ENCODE assay signal across 22 mouse cellular contexts in genomic region chr4:141479411-141479810, GRCm38 (mm10). TPM values are rescaled to one million over a fixed set of nuclear protein-coding genes. Genes with fewer than 3 reads are reported as not detected.
DNase-seq lines count a peak whose midpoint lies in the region; ATAC-seq and TF ChIP-seq lines count a peak whose summit lies in the region.
"Had no signal": no experiment of that assay in that cellular context is flagged by ENCODE, and none has a peak within 500 bp of the region (broad histone marks: within the 10 kb centered on the region; RNA-seq: fewer than 3 reads in every experiment).

No protein-coding gene starts in this region.

- 94% methylated on average over 8 of the region's 8 CpGs for WGBS in hindbrain, embryonic 13.5 days
- WGBS in hindbrain, embryonic 10.5 days = 93% methylated on average over 8 of the region's 8 CpGs

- no peak for ATAC-seq in hindbrain, embryonic 13.5 days (ENCODE audit: low FRiP score)

- no peak overlapping the region for H3K4me3 ChIP-seq in hindbrain, embryonic 13.5 days
- H3K4me3 ChIP-seq in hindbrain, embryonic 10.5 days = no peak overlapping the region
- H3K4me3 ChIP-seq in ES-Bruce4 (ENCODE audit: low read depth, low read length) = no peak overlapping the region
- H3K4me3 ChIP-seq: heart, embryonic 10.5 days; hindbrain, embryonic 15.5 days; midbrain, embryonic 12.5 days had no signal

- H3K9me3 ChIP-seq in hindbrain, embryonic 13.5 days = no peaks in the 10 kb centered on the region
- no peaks in the 10 kb centered on the region for H3K9me3 ChIP-seq in hindbrain, embryonic 10.5 days
- H3K9me3 ChIP-seq in ES-Bruce4 (replicated peaks; ENCODE audit: control insufficient read depth, insufficient read depth, low read length, poor library complexity, severe bottlenecking) = no peaks in the 10 kb centered on the region
- H3K9me3 ChIP-seq: heart, embryonic 10.5 days; hindbrain, embryonic 15.5 days; midbrain, embryonic 12.5 days had no signal

- H3K27ac ChIP-seq in hindbrain, embryonic 13.5 days = 0 out of 2 replicates have a peak overlapping the region, but pooled peaks have one; percentile 75
- H3K27ac ChIP-seq in hindbrain, embryonic 10.5 days = no peak overlapping the region
- H3K27ac ChIP-seq in ES-Bruce4 (ENCODE audit: insufficient read depth, low read length) = no peak overlapping the region
- H3K27ac ChIP-seq: heart, embryonic 10.5 days; midbrain, embryonic 12.5 days had no signal

- no peak for TF ChIP-seq EP300 in ES-Bruce4 (IDR thresholded peaks at IDR 0.05; ENCODE audit: insufficient read depth, low read depth, low read length)

- DNase-seq in hindbrain, embryonic 10.5 days (ENCODE audit: low spot score) = no peak
- DNase-seq in ZHBTc4 (ENCODE audit: low read depth, low spot score) = peak; percentile 72
- DNase-seq in cerebellum, postnatal 25 days = peak; percentile 65 to 70
- DNase-seq in right cerebral cortex, adult 2 months (ENCODE audit: low spot score in 2 of 2) = no peak
- no peak for DNase-seq in thymus, postnatal 0 days (ENCODE audit: low spot score)
- DNase-seq in right cerebral cortex, postnatal 36 days (ENCODE audit: low spot score in 2 of 2) = no peak
- DNase-seq: adrenal gland, adult 2 months; gastrocnemius, postnatal 36 days; heart, postnatal 10 days; kidney, adult 18-20 months; kidney, postnatal 36 days; lung, adult 2 months; lung, postnatal 36 days; thymus, postnatal 36 days had no signal

- no peak for TF ChIP-seq POLR2A in ES-Bruce4 (IDR thresholded peaks at IDR 0.05; ENCODE audit: insufficient read depth, low read length)

- H3K4me1 ChIP-seq in hindbrain, embryonic 13.5 days (replicated peaks) = 0 out of 2 replicates have a peak, but pooled peaks cover 5% of the 10 kb centered on the region
- no peaks in the 10 kb centered on the region for H3K4me1 ChIP-seq in hindbrain, embryonic 10.5 days (replicated peaks)
- H3K4me1 ChIP-seq in ES-Bruce4 (ENCODE audit: control insufficient read depth, insufficient read depth, low read length) = no peaks in the 10 kb centered on the region
- H3K4me1 ChIP-seq: midbrain, embryonic 12.5 days had no signal

- H3K36me3 ChIP-seq in hindbrain, embryonic 13.5 days = peaks cover 97% of the 10 kb centered on the region
- H3K36me3 ChIP-seq in hindbrain, embryonic 10.5 days = peaks cover 100% of the 10 kb centered on the region
- peaks cover 10% of the 10 kb centered on the region; the same call in 1 of the 2 replicates for H3K36me3 ChIP-seq in ES-Bruce4 (ENCODE audit: control insufficient read depth, insufficient read depth, low read length, poor library complexity, severe bottlenecking)

- H3K9ac ChIP-seq in hindbrain, embryonic 13.5 days = no peak overlapping the region
- no peak overlapping the region for H3K9ac ChIP-seq in ES-Bruce4 (ENCODE audit: low read depth, poor library complexity, severe bottlenecking)
- H3K9ac ChIP-seq: hindbrain, embryonic 15.5 days; midbrain, embryonic 12.5 days had no signal

- H3K4me2 ChIP-seq in hindbrain, embryonic 13.5 days = no peak overlapping the region
- H3K4me2 ChIP-seq: hindbrain, embryonic 15.5 days; midbrain, embryonic 12.5 days had no signal

- peak; percentile 46 for TF ChIP-seq CTCF in ES-Bruce4 (IDR thresholded peaks at IDR 0.05; ENCODE audit: low read depth, low read length)

- no peaks in the 10 kb centered on the region for H3K27me3 ChIP-seq in hindbrain, embryonic 13.5 days
- no peaks in the 10 kb centered on the region for H3K27me3 ChIP-seq in hindbrain, embryonic 10.5 days (ENCODE audit: insufficient read depth, poor library complexity, severe bottlenecking)
- H3K27me3 ChIP-seq in ES-Bruce4 (ENCODE audit: control insufficient read depth, insufficient read depth, low read length, poor library complexity, severe bottlenecking) = no peaks in the 10 kb centered on the region
- H3K27me3 ChIP-seq: hindbrain, embryonic 15.5 days; midbrain, embryonic 12.5 days had no signal

RNA-seq across cellular contexts. Expression of gene Zbtb17, which starts 35.0 kb away (rescaled TPM):
- 50.0 and 50.3 TPM in 2 replicates for polyA plus RNA-seq in hindbrain, embryonic 13.5 days (2015; fragmentation: Nextera tagmentation; extraction: Ambion mirVana)
- polyA plus RNA-seq in hindbrain, embryonic 10.5 days (2016; fragmentation: Nextera tagmentation; extraction: Ambion mirVana) = 52.6 and 60.8 TPM in 2 replicates
- polyA plus RNA-seq in ES-Bruce4 (2011; ENCODE audit: insufficient read depth, insufficient read length, low read depth, missing spikeins) = 16.4 and 17.1 TPM in 2 replicates
- polyA plus RNA-seq in thymus, postnatal 0 days (2015; fragmentation: Nextera tagmentation; extraction: Ambion mirVana) = 31.1 and 32.5 TPM in 2 replicates

RNA-seq across cellular contexts. Expression of gene Srarp, which starts 43.5 kb away (rescaled TPM):
- polyA plus RNA-seq in hindbrain, embryonic 13.5 days (2015; fragmentation: Nextera tagmentation; extraction: Ambion mirVana) = not detected in 2 replicates
- polyA plus RNA-seq in hindbrain, embryonic 10.5 days (2016; fragmentation: Nextera tagmentation; extraction: Ambion mirVana) = not detected in 2 replicates
- polyA plus RNA-seq in ES-Bruce4 (2011; ENCODE audit: insufficient read depth, insufficient read length, low read depth, missing spikeins) = not detected in 2 replicates
- not detected in 2 replicates for polyA plus RNA-seq in thymus, postnatal 0 days (2015; fragmentation: Nextera tagmentation; extraction: Ambion mirVana)
- polyA plus RNA-seq: C2C12; embryonic facial prominence, embryonic 14.5 days; heart, embryonic 10.5 days; liver, adult 2 months had no signal

RNA-seq across cellular contexts. Expression of gene Hspb7, which starts 58.8 kb away (rescaled TPM):
- polyA plus RNA-seq in hindbrain, embryonic 13.5 days (2015; fragmentation: Nextera tagmentation; extraction: Ambion mirVana) = 0.06 and 0.08 TPM in 2 replicates
- not detected in 2 replicates for polyA plus RNA-seq in hindbrain, embryonic 10.5 days (2016; fragmentation: Nextera tagmentation; extraction: Ambion mirVana)
- 0.40 TPM in 1 of 2 replicates, not detected in the other for polyA plus RNA-seq in ES-Bruce4 (2011; ENCODE audit: insufficient read depth, insufficient read length, low read depth, missing spikeins)
- polyA plus RNA-seq in thymus, postnatal 0 days (2015; fragmentation: Nextera tagmentation; extraction: Ambion mirVana) = 0.27 TPM in 1 of 2 replicates, not detected in the other
- polyA plus RNA-seq: hindbrain, embryonic 15.5 days had no signal

RNA-seq across cellular contexts. Expression of gene Spen, which starts 59.0 kb away (rescaled TPM):
- polyA plus RNA-seq in hindbrain, embryonic 13.5 days (2015; fragmentation: Nextera tagmentation; extraction: Ambion mirVana) = 19.2 and 19.7 TPM in 2 replicates
- 12.8 and 14.2 TPM in 2 replicates for polyA plus RNA-seq in hindbrain, embryonic 10.5 days (2016; fragmentation: Nextera tagmentation; extraction: Ambion mirVana)
- 39.6 and 46.9 TPM in 2 replicates for polyA plus RNA-seq in ES-Bruce4 (2011; ENCODE audit: insufficient read depth, insufficient read length, low read depth, missing spikeins)
- polyA plus RNA-seq in thymus, postnatal 0 days (2015; fragmentation: Nextera tagmentation; extraction: Ambion mirVana) = 5.8 and 9.3 TPM in 2 replicates

Comparison
In these comparisons a context has a peak if more than half of its experiments do, and no peak if none do; other contexts are left out.
1. DNase-seq: peak in ZHBTc4 (single experiment) and cerebellum, postnatal 25 days (2 of 2); none in hindbrain, embryonic 10.5 days (single experiment), right cerebral cortex, adult 2 months (0 of 2), thymus, postnatal 0 days (single experiment) and right cerebral cortex, postnatal 36 days (0 of 2).